Mouse (Mus musculus): Measurements from ENCODE around the gene Aven. TPM values are rescaled to one million over a fixed set of nuclear protein-coding genes. Genes with fewer than 3 reads are reported as not detected.

The Aven gene
- total and polyA plus RNA-seq, 2 experiments from 2014 or later, result 2.6 to 5.2 TPM

DNA sequence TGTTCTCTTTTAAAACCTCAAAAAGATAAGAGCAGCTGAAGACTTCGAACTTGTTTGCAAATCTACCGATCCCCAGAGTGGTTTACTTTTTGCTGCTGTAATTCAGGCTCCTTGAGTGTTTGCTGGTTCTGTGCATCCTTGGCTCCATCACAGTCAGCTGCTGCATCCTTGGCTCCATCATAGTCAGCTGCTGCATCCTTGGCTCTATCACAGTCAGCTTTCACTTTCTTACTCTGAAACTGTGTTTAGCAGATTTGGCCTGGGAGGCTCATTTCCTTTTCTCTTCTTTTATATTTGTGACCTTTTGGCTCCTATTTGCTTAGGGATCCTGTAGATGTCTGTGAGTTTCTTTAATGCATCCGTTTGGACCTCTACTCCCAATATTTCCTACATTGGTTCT, 24.5 kb downstream of the Aven start:
- H3K27ac ChIP-seq (ENCODE audit: low read depth), result no peak overlapping the region
- H3K9me3 ChIP-seq (replicated peaks; ENCODE audit: control insufficient read depth, low read length), result no peaks in the 10 kb centered on the region
- TF ChIP-seq EP300 (IDR thresholded peaks at IDR 0.05; ENCODE audit: low read depth) (no peak), CTCF (IDR thresholded peaks at IDR 0.05; ENCODE audit: low read depth) (no peak)
- DNase-seq (ENCODE audit: low spot score), result no peak
- no peaks in the 10 kb centered on the region for H3K4me1 ChIP-seq (ENCODE audit: control insufficient read depth, insufficient read depth)
- no peaks in the 10 kb centered on the region for H3K27me3 ChIP-seq (ENCODE audit: control insufficient read depth, insufficient read depth, low read length)
- no peak for ATAC-seq (ENCODE audit: insufficient read depth, low read depth)
- 84% methylated on average over 3 of the region's 3 CpGs for WGBS
- H3K4me3 ChIP-seq (ENCODE audit: low read depth, low read length), result no peak overlapping the region
- no peaks in the 10 kb centered on the region for H3K36me3 ChIP-seq (replicated peaks; ENCODE audit: control insufficient read depth, insufficient read depth, low read length)
- H3K9ac ChIP-seq (replicated peaks; ENCODE audit: low read depth, low read length), result no peak overlapping the region
- no peak overlapping the region for H3K4me2 ChIP-seq (ENCODE audit: low read depth, low read length)

GRCm38 (mm10) chr2:112518541-112518940, 25.8 kb downstream of the Aven start:
- Histone ChIP-seq H3K27ac (ENCODE audit: low read depth) (no peak overlapping the region), H3K9ac (replicated peaks; ENCODE audit: low read depth, low read length) (no peak overlapping the region), H3K4me2 (ENCODE audit: low read depth, low read length) (no peak overlapping the region), H3K9me3 (replicated peaks; ENCODE audit: control insufficient read depth, low read length) (no peaks in the 10 kb centered on the region), H3K27me3 (ENCODE audit: control insufficient read depth, insufficient read depth, low read length) (no peaks in the 10 kb centered on the region), H3K4me3 (ENCODE audit: low read depth, low read length) (no peak overlapping the region), H3K4me1 (ENCODE audit: control insufficient read depth, insufficient read depth) (no peaks in the 10 kb centered on the region), H3K36me3 (replicated peaks; ENCODE audit: control insufficient read depth, insufficient read depth, low read length) (no peaks in the 10 kb centered on the region)
- no peak for TF ChIP-seq EP300 (IDR thresholded peaks at IDR 0.05; ENCODE audit: low read depth)
- peak; percentile 8; the same call in 1 of the 2 replicates for TF ChIP-seq CTCF (IDR thresholded peaks at IDR 0.05; ENCODE audit: low read depth)
- ATAC-seq (ENCODE audit: insufficient read depth, low read depth) (no peak), DNase-seq (ENCODE audit: low spot score) (no peak)

GRCm38 (mm10) chr2:112520526-112521482, 28.0 kb downstream of the Aven start:
- Histone ChIP-seq H3K27me3 (ENCODE audit: control insufficient read depth, insufficient read depth, low read length) (no peaks in the 10 kb centered on the region), H3K36me3 (replicated peaks; ENCODE audit: control insufficient read depth, insufficient read depth, low read length) (no peaks in the 10 kb centered on the region), H3K9me3 (replicated peaks; ENCODE audit: control insufficient read depth, low read length) (no peaks in the 10 kb centered on the region), H3K9ac (replicated peaks; ENCODE audit: low read depth, low read length) (no peak overlapping the region), H3K4me2 (ENCODE audit: low read depth, low read length) (no peak overlapping the region), H3K4me1 (ENCODE audit: control insufficient read depth, insufficient read depth) (no peaks in the 10 kb centered on the region), H3K27ac (ENCODE audit: low read depth) (no peak overlapping the region), H3K4me3 (ENCODE audit: low read depth, low read length) (no peak overlapping the region)
- ATAC-seq (ENCODE audit: insufficient read depth, low read depth) (no peak), DNase-seq (ENCODE audit: low spot score) (no peak)
- TF ChIP-seq EP300 (IDR thresholded peaks at IDR 0.05; ENCODE audit: low read depth) (no peak), CTCF (IDR thresholded peaks at IDR 0.05; ENCODE audit: low read depth) (no peak)
- WGBS, result 84% methylated on average over 4 of the region's 4 CpGs

GRCm38 (mm10) chr2:112526933-112527332, 34.2 kb downstream of the Aven start:
- no peaks in the 10 kb centered on the region for H3K4me1 ChIP-seq (ENCODE audit: control insufficient read depth, insufficient read depth)
- no peak overlapping the region for H3K4me3 ChIP-seq (ENCODE audit: low read depth, low read length)
- TF ChIP-seq EP300 (IDR thresholded peaks at IDR 0.05; ENCODE audit: low read depth), result no peak
- 0 out of 2 replicates have a peak, but pooled peaks have one; percentile 18 for TF ChIP-seq CTCF (IDR thresholded peaks at IDR 0.05; ENCODE audit: low read depth)
- H3K9me3 ChIP-seq (replicated peaks; ENCODE audit: control insufficient read depth, low read length), result no peaks in the 10 kb centered on the region; the same call in 1 of the 2 replicates
- no peak overlapping the region for H3K9ac ChIP-seq (replicated peaks; ENCODE audit: low read depth, low read length)
- H3K36me3 ChIP-seq (replicated peaks; ENCODE audit: control insufficient read depth, insufficient read depth, low read length), result no peaks in the 10 kb centered on the region
- WGBS, result 83% methylated on average over 3 of the region's 3 CpGs
- H3K4me2 ChIP-seq (ENCODE audit: low read depth, low read length), result no peak overlapping the region
- ATAC-seq (ENCODE audit: insufficient read depth, low read depth) (no peak), DNase-seq (ENCODE audit: low spot score) (no peak)
- H3K27ac ChIP-seq (ENCODE audit: low read depth), result no peak overlapping the region
- no peaks in the 10 kb centered on the region for H3K27me3 ChIP-seq (ENCODE audit: control insufficient read depth, insufficient read depth, low read length)

DNA sequence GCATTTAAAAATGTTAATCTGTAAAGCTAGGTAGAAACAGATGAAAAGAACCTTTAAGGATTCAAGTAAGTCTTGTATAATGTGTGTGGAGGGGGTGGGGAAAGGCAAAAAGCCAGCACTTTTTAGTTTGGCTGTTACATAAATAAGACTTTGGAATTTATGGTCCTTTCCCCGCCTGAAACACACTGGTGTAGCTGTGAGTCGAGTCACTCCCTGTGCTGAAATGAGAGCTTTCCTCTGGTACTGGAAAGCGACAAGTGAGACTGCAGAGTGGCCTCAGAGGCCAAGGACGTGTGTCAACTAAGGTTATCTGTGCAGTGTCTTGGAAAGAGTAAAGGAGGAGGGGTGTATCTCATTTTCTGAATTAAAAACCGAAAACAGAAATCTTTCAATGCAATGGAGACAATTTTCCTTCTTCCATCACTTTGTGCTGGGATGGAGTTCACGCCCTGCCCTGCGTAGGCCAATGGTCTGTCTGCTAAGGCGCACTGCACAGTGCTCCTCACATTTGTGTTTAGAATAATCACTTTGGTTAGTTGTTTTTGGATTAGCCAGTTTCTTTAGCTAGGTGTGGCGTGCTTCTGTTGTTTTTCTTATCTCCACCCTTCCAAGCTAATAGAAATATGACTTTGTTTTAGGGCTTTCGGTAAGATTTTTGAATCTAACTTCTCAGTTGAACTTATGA, 40.2 kb downstream of the Aven start:
- no peak overlapping the region for H3K4me3 ChIP-seq (ENCODE audit: low read depth, low read length)
- H3K9ac ChIP-seq (replicated peaks; ENCODE audit: low read depth, low read length), result no peak overlapping the region
- DNase-seq (ENCODE audit: low spot score) (no peak), ATAC-seq (ENCODE audit: insufficient read depth, low read depth) (no peak)
- H3K27me3 ChIP-seq (ENCODE audit: control insufficient read depth, insufficient read depth, low read length), result no peaks in the 10 kb centered on the region
- no peak overlapping the region for H3K4me2 ChIP-seq (ENCODE audit: low read depth, low read length)
- no peaks in the 10 kb centered on the region for H3K36me3 ChIP-seq (replicated peaks; ENCODE audit: control insufficient read depth, insufficient read depth, low read length)
- H3K27ac ChIP-seq (ENCODE audit: low read depth), result no peak overlapping the region
- 62% methylated on average over 10 of the region's 10 CpGs for WGBS
- TF ChIP-seq CTCF (IDR thresholded peaks at IDR 0.05; ENCODE audit: low read depth) (no peak), EP300 (IDR thresholded peaks at IDR 0.05; ENCODE audit: low read depth) (no peak)
- no peaks in the 10 kb centered on the region for H3K9me3 ChIP-seq (replicated peaks; ENCODE audit: control insufficient read depth, low read length)
- peaks cover 5% of the 10 kb centered on the region; the same call in 1 of the 2 replicates for H3K4me1 ChIP-seq (ENCODE audit: control insufficient read depth, insufficient read depth)

Measured in heart, postnatal 0 days (tissue).